8 mouse cellular contexts compared by ENCODE assay signal in genomic region chr12:100199891-100200644, GRCm38 (mm10). TPM values are rescaled to one million over a fixed set of nuclear protein-coding genes. Genes with fewer than 3 reads are reported as not detected.
A peak's percentile ranks its signal among the peaks of the same experiment; 100 is the strongest.
DNase-seq lines count a peak whose midpoint lies in the region; ATAC-seq and TF ChIP-seq lines count a peak whose summit lies in the region.

No protein-coding gene starts in this region.

- peak; percentile 95 for DNase-seq in G1E (ENCODE audit: low spot score)
- DNase-seq in cerebellum, adult 11 months, result peak; percentile 71
- DNase-seq in forebrain, embryonic 14.5 days (ENCODE audit: low spot score), result peak; percentile 70
- peak; percentile 70 to 84 for DNase-seq in heart, postnatal 36 days
- DNase-seq in layer of hippocampus, adult 2 months (ENCODE audit: low spot score in 2 of 2), result peak; percentile 83 to 87
- DNase-seq in lung, postnatal 0 days (ENCODE audit: low spot score), result peak; percentile 79
- DNase-seq in ovary, postnatal 10 days (ENCODE audit: low spot score), result peak; percentile 52
- peak; percentile 83 for DNase-seq in thymus, postnatal 14 days

- peaks cover 33% of the 10 kb centered on the region for H3K36me3 ChIP-seq in G1E (replicated peaks)
- H3K36me3 ChIP-seq in forebrain, embryonic 14.5 days (ENCODE audit: control insufficient read depth, insufficient read depth, low read length), result peaks cover 28% of the 10 kb centered on the region
- H3K36me3 ChIP-seq in lung, postnatal 0 days (ENCODE audit: insufficient read depth, low read length), result peaks cover 18% of the 10 kb centered on the region; the same call in 1 of the 2 replicates

- H3K9me3 ChIP-seq in G1E (replicated peaks), result no peaks in the 10 kb centered on the region
- no peaks in the 10 kb centered on the region for H3K9me3 ChIP-seq in forebrain, embryonic 14.5 days (replicated peaks; ENCODE audit: control insufficient read depth, low read length)
- H3K9me3 ChIP-seq in lung, postnatal 0 days (ENCODE audit: low read length), result no peaks in the 10 kb centered on the region

- peaks cover 45% of the 10 kb centered on the region for H3K4me1 ChIP-seq in G1E (ENCODE audit: insufficient read depth, low read depth, low read length)
- H3K4me1 ChIP-seq in forebrain, embryonic 14.5 days (ENCODE audit: control insufficient read depth, insufficient read depth, low read length), result peaks cover 22% of the 10 kb centered on the region
- H3K4me1 ChIP-seq in lung, postnatal 0 days (ENCODE audit: insufficient read depth, low read depth, low read length), result 0 out of 2 replicates have a peak, but pooled peaks cover 7% of the 10 kb centered on the region

- no peak for TF ChIP-seq EP300 in lung, postnatal 0 days (IDR thresholded peaks at IDR 0.05)

- under 1% methylated on average over 66 of the region's 86 CpGs for whole genome bisulfite sequencing in forebrain, embryonic 14.5 days
- under 1% methylated on average over 41 of the region's 86 CpGs for WGBS in lung, postnatal 0 days

- peak overlapping the region; percentile 95 for H3K4me2 ChIP-seq in forebrain, embryonic 14.5 days (ENCODE audit: low read length)
- peak overlapping the region; percentile 88 for H3K4me2 ChIP-seq in lung, postnatal 0 days (replicated peaks; ENCODE audit: low read depth, low read length)

- ATAC-seq in G1E (ENCODE audit: extremely low read depth, insufficient number of reproducible peaks, low FRiP score, poor library complexity, severe bottlenecking), result no peak; the same call in 1 of the 2 replicates
- ATAC-seq in forebrain, embryonic 14.5 days, result peak; percentile 71
- peak; percentile 72 for ATAC-seq in lung, postnatal 0 days

- H3K27me3 ChIP-seq in G1E (ENCODE audit: insufficient read depth, low read length), result peaks cover 5% of the 10 kb centered on the region
- H3K27me3 ChIP-seq in forebrain, embryonic 14.5 days (replicated peaks; ENCODE audit: control insufficient read depth, insufficient read depth, low read length), result no peaks in the 10 kb centered on the region
- H3K27me3 ChIP-seq in lung, postnatal 0 days (replicated peaks; ENCODE audit: insufficient read depth, low read length), result no peaks in the 10 kb centered on the region

- peak overlapping the region; percentile 75 for H3K4me3 ChIP-seq in G1E (ENCODE audit: low read depth, low read length)
- H3K4me3 ChIP-seq in forebrain, embryonic 14.5 days (ENCODE audit: low read depth, low read length), result peak overlapping the region; percentile 99
- peak overlapping the region; percentile 79 for H3K4me3 ChIP-seq in layer of hippocampus, adult 2 months
- peak overlapping the region; percentile 98 for H3K4me3 ChIP-seq in lung, postnatal 0 days (ENCODE audit: low read depth, low read length)

- H3K9ac ChIP-seq in forebrain, embryonic 14.5 days (ENCODE audit: low read length), result peak overlapping the region; percentile 97
- H3K9ac ChIP-seq in lung, postnatal 0 days (replicated peaks; ENCODE audit: low read depth), result peak overlapping the region; percentile 88

- intact Hi-C loops in heart, postnatal 36 days (cut with DNase I), result loop anchor here (1.0 to 5.0 kb wide), 4 partner anchors 13 to 322 kb away; partner anchors contain the start of genes Nrde2 and Ttc7b

- peak overlapping the region; percentile 85 for H3K27ac ChIP-seq in forebrain, embryonic 14.5 days (ENCODE audit: low read depth, low read length)
- H3K27ac ChIP-seq in layer of hippocampus, adult 2 months, result peak overlapping the region; percentile 100
- peak overlapping the region; percentile 91 for H3K27ac ChIP-seq in lung, postnatal 0 days (ENCODE audit: low read length)

- no peak for TF ChIP-seq CTCF in G1E (IDR thresholded peaks at IDR 0.05; ENCODE audit: low read depth, low read length)
- TF ChIP-seq CTCF in layer of hippocampus, adult 2 months (conservative IDR thresholded peaks at IDR 0.05), result no peak
- no peak for TF ChIP-seq CTCF in lung, postnatal 0 days (IDR thresholded peaks at IDR 0.05)

RNA-seq across cellular contexts. Expression of gene Calm1, which starts 0.8 kb away (rescaled TPM):
- total RNA-seq in G1E (2014; fragmentation: Nextera tagmentation) (853 and 995 TPM in 2 replicates), G1E (2017) (733 and 749 TPM in 2 replicates)
- polyA plus RNA-seq in G1E (2012), result 1,086 and 1,351 TPM in 2 replicates
- 2,256 and 2,267 TPM in 2 replicates for polyA plus RNA-seq in forebrain, embryonic 14.5 days (2014; fragmentation: Nextera tagmentation; extraction: Ambion mirVana)
- 100 to 1,000 TPM; 223 to 265 TPM for total RNA-seq in heart, postnatal 36 days (2021)
- total RNA-seq in layer of hippocampus, adult 2 months (2021), result 1,000 to 10,000 TPM; 2,009 to 2,049 TPM
- polyA plus RNA-seq in lung, postnatal 0 days (2015; fragmentation: Nextera tagmentation; extraction: Ambion mirVana), result 2,106 and 2,119 TPM in 2 replicates

RNA-seq across cellular contexts. Expression of gene Nrde2, which starts 40.6 kb away (rescaled TPM):
- total RNA-seq in G1E (2014; fragmentation: Nextera tagmentation) (10.2 and 12.3 TPM in 2 replicates), G1E (2017) (33.6 and 36.2 TPM in 2 replicates)
- 10.8 and 11.0 TPM in 2 replicates for polyA plus RNA-seq in G1E (2012)
- 12.5 and 13.1 TPM in 2 replicates for polyA plus RNA-seq in forebrain, embryonic 14.5 days (2014; fragmentation: Nextera tagmentation; extraction: Ambion mirVana)
- 10 to 100 TPM; 10.4 to 11.5 TPM for total RNA-seq in heart, postnatal 36 days (2021)
- total RNA-seq in layer of hippocampus, adult 2 months (2021), result 10 to 100 TPM; 23.8 to 24.3 TPM
- 10.8 and 11.1 TPM in 2 replicates for polyA plus RNA-seq in lung, postnatal 0 days (2015; fragmentation: Nextera tagmentation; extraction: Ambion mirVana)
